Mouse (Mus musculus) erythroid progenitor cell, adult 5-6 weeks (primary cell): ENCODE results near the gene Eps8l1. TPM values are rescaled to one million over a fixed set of nuclear protein-coding genes. Genes with fewer than 3 reads are reported as not detected.

Experiments
- ATAC-seq: replicated peaks from 2 replicates; pipeline ENCODE4 v1.8.0; 2016; ENCODE audit warnings: moderate number of reproducible peaks, mild to moderate bottlenecking, moderate TSS enrichment, inconsistent platforms; ENCODE audit not compliant: poor library complexity, low FRiP score, severe bottlenecking
- total RNA-seq, 2 experiments: library from RNA; stranded (forward) in 1 of 2; stranded (reverse) in 1 of 2; fragments of 150-400 nt in 1 of 2; fragments of 186-747, 209-891 nt in 1 of 2; gene quantifications; 2 replicates each; pipeline versions ENCODE4 v1.2.3 to v1.2.4; 2015 to 2017; ENCODE audit warnings: low replicate concordance in 2 of 2

Gene Eps8l1
- total RNA-seq, 2 experiments from 2014 or later = 2.9 to 11.2 TPM

GRCm38 (mm10) chr7:4507220-4507619 lies 46.7 kb downstream of the Eps8l1 start:
- ATAC-seq = no peak

GRCm38 (mm10) chr7:4508062-4508738 lies 47.7 kb downstream of the Eps8l1 start:
- ATAC-seq = no peak

DNA sequence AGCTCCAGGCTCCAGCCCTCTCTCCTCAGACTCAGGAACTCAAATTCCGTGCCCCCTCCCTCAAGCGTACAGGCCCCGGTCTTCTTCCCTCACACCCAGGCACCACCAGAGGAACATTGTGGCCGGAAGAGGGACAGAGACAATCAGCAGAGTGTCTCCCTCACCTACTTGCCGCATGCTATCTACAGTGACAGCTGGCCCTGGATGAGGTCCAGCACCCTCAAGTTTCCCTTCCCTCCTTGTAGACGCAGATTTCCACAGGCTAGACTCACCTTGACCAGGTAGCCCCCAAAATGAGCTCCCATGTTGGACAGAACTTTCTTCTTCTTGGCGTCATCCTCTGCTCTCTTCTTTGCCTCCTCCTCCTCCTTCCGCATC lies 48.3 kb downstream of the Eps8l1 start:
- ATAC-seq = no peak

DNA sequence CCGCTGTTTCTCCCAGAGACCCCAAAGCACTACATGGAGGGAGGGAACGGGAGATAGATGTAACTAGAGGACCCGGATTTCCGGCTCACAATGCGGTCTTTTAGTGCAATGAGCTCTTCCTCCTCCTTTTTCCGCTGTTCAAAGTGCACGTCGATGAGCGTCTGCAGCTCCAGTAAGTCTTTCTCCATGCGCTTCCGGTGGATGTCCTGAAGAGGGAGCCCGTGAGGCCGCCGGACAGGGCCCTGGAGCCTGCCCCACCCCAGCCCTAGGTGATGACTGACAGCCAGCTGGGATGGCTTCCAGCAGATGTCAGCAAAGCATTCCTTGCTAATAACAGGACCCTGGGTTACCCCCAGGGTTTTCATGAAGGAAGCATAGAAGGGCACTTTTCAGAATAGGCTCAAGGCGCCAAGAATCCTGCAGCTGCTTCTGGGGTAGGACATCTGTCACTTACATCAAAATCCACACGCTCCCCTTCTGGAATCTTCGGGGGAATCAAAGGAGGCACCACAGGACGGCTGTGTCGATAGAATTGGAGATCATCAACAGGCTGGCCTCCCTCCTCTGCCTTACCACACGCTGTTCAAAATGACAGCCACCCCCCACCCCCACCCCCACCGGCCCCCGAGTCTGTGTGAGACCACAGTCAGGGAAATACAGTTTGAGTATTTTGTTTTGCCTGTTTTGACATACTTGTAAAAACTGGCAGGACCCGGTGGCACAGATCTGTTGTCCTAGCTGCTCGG lies 49.6 kb downstream of the Eps8l1 start:
- ATAC-seq = peak; percentile 84

- ATAC-seq = no peak
Observed at GRCm38 (mm10) chr7:4511489-4512224, 51.2 kb downstream of the Eps8l1 start.

- 0 out of 2 replicates have a peak, but pooled peaks have one; percentile 40 for ATAC-seq
Observed at GRCm38 (mm10) chr7:4513236-4513635, 52.8 kb downstream of the Eps8l1 start.

- no peak for ATAC-seq
Observed at GRCm38 (mm10) chr7:4513829-4514712, 53.6 kb downstream of the Eps8l1 start.

GRCm38 (mm10) chr7:4515853-4516252 lies 55.4 kb downstream of the Eps8l1 start:
- ATAC-seq = no peak

GRCm38 (mm10) chr7:4516332-4517050 lies 56.0 kb downstream of the Eps8l1 start, which contains the start of gene Tnnt1:
Tnnt1 (minus strand) TSS chr7:4516382.
- no peak for ATAC-seq

GRCm38 (mm10) chr7:4518487-4518886 lies 58.0 kb downstream of the Eps8l1 start:
- no peak for ATAC-seq

DNA sequence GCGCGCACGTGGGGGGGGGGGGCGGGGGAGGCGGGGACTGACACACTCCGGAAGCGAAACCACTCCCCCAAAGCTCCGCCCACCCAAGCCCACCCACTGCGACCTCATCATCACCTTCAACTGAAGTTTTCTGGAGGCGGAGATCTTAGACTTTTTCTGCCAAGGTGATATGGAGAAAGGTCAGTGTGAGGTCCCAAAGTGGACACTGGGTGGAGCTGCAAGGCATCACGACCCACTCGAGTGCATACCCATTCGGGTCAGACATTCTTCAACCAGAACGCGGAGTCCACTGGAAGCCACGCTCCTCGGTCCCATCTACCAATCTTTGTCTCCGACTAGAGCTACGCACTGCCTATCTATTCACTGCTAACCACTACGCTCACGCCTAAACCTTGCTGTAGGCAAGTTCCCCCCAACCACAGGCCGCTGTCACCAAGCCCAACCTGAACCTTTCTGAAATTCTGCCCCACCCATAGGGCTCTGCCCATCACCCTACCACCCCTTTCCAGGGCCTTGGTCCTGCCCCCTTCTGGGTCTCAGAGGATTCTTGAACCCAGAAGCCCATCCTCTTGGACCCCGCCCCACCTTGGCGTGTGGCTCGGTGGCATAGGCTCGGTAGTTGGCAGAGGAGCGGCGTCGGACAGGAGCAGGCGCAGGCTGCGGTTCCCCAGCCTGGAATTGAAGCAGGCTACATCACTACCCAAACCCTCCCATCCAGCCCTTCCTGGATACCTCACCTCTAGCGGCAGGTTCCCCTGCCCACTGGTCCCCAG lies 60.9 kb downstream of the Eps8l1 start:
- ATAC-seq = no peak

DNA sequence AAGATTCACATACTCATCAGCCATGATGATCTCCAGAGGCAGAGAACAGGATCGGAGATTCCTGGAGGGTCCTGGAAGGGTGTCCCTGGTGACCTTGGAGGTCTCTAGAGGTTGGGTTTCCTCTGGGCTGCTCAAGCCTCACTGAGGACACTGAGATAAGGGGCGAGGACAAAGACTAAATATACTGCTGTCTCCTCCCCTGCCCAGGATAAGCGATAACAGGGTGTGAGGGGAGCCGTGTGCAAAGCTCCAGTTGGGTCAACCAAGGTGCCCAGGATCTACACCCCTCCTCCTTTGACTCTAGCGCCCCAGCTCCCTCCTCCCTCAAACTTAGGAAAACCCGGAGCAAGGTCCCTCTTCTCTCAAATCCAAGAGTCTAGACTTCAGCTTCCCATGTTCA lies 61.8 kb downstream of the Eps8l1 start:
- ATAC-seq = no peak

GRCm38 (mm10) chr7:4523205-4524130 lies 63.0 kb downstream of the Eps8l1 start:
- ATAC-seq = no peak

DNA sequence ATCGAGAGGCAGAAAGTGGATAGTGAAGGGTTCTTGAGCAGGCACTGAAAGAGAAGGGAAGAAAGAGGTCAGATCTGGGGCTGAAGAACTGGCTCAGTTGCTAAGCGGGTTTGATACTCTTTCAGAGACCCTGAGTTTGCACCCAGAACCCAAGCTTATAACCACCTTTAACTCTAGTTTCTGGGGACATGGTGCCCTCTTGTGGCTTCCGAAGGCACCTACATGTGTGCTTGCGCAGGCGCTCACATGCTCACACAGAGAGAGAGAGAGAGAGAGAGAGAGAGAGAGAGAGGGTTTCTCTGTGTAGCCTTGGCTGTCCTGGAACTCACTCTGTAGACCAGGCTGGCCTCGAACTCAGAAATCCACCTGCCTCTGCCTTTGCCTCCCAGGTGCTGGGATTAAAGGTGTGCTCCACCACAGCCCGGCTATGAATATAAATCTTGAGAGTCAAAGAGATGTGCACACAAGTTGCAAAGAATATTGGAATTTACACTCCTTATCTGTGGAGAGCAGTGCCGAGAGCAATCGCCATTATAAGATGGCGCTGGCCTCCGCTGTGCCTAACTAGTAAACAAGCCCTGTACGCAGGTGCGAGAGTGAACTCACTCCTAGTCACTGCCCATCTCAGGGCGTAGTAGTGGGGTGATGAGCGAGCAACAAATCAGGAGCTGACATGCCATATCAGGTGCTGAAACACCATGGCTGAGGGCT lies 63.9 kb downstream of the Eps8l1 start, which contains the start of gene Tnni3:
TSS of gene Tnni3 (minus strand) at position 18 of the 711 bp plus-strand sequence.
- ATAC-seq = 0 out of 2 replicates have a peak, but pooled peaks have one; percentile 51

GRCm38 (mm10) chr7:4526341-4527301 lies 66.1 kb downstream of the Eps8l1 start:
- peak; percentile 85 for ATAC-seq
